Comparison of ENCODE assay signal across 8 mouse cellular contexts in the genomic region with DNA sequence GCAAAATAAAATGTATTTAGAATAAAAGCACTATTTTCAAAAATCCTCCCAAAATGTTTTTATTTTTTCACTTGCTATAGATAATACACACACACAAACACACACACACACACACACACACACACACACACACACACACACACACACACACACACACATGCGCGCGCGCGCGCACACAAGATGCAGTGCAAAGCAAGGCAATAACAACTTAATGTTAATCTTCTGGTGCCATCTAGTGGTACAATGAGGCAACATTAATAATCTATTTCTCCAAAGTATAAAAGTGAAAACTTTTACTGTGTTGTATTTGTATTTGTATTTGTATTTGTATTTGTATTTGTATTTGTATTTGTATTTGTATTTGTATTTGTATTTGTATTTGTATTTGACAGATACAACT.
A peak's percentile ranks its signal among the peaks of the same experiment; 100 is the strongest.
DNase-seq lines count a peak whose midpoint lies in the region; ATAC-seq lines count a peak whose summit lies in the region.
"Not testable (repeated sequence)": the region's sequence is repeated elsewhere in the genome, so short reads cannot be mapped to it uniquely, and the experiment has no call there.

No protein-coding gene starts in this region.

- intact Hi-C loops in left cerebral cortex, postnatal 14 days (cut with DNase I) = not testable (repeated sequence)

- 35% methylated on average over 6 of the region's 6 CpGs for WGBS in forebrain, embryonic 16.5 days
- WGBS in midbrain, embryonic 12.5 days = 54% methylated on average over 6 of the region's 6 CpGs

- H3K36me3 ChIP-seq in forebrain, embryonic 16.5 days (ENCODE audit: control insufficient read depth, insufficient read depth); midbrain, embryonic 12.5 days: not testable (repeated sequence)

- not testable (repeated sequence) for H3K27me3 ChIP-seq in forebrain, embryonic 16.5 days (replicated peaks; ENCODE audit: control insufficient read depth, insufficient read depth, low read length); midbrain, embryonic 12.5 days

- ATAC-seq in common myeloid progenitor, adult 5-6 weeks (replicated peaks; ENCODE audit: low read depth, poor library complexity, severe bottlenecking) = peak; percentile 94
- ATAC-seq in forebrain, embryonic 16.5 days = peak; percentile 86
- 0 out of 2 replicates have a peak, but pooled peaks have one; percentile 67 for ATAC-seq in midbrain, embryonic 12.5 days (ENCODE audit: low FRiP score, low read depth)

- H3K9ac ChIP-seq in forebrain, embryonic 16.5 days (replicated peaks; ENCODE audit: low read depth, low read length); midbrain, embryonic 12.5 days (replicated peaks): not testable (repeated sequence)

- not testable (repeated sequence) for H3K9me3 ChIP-seq in forebrain, embryonic 16.5 days (ENCODE audit: control insufficient read depth, low read length); midbrain, embryonic 12.5 days

- H3K27ac ChIP-seq in forebrain, embryonic 16.5 days (ENCODE audit: low read length); midbrain, embryonic 12.5 days (replicated peaks): not testable (repeated sequence)

- not testable (repeated sequence) for H3K4me2 ChIP-seq in forebrain, embryonic 16.5 days (ENCODE audit: low read length); midbrain, embryonic 12.5 days (replicated peaks)

- not testable (repeated sequence) for H3K4me1 ChIP-seq in forebrain, embryonic 16.5 days (replicated peaks; ENCODE audit: control insufficient read depth, insufficient read depth, low read length); midbrain, embryonic 12.5 days

- DNase-seq in A20 (ENCODE audit: low read depth, low spot score) (peak; percentile 44), adipocyte (ENCODE audit: low spot score) (peak; percentile 37)
- DNase-seq in induced T-regulatory cell, adult 2 months (ENCODE audit: low read depth) = peak; percentile 35
- DNase-seq in left cerebral cortex, postnatal 14 days (ENCODE audit: low spot score in 2 of 2) = peak; percentile 36 to 65
- DNase-seq in right cerebral cortex, postnatal 4 days = peak; percentile 30

- H3K4me3 ChIP-seq in forebrain, embryonic 16.5 days (replicated peaks; ENCODE audit: low read length); midbrain, embryonic 12.5 days: not testable (repeated sequence)
